Mouse (Mus musculus): ENCODE data around the gene Kcne4. TPM values are rescaled to one million over a fixed set of nuclear protein-coding genes. Genes with fewer than 3 reads are reported as not detected.
"Not testable (repeated sequence)": the region's sequence is repeated elsewhere in the genome, so short reads cannot be mapped to it uniquely, and the experiment has no call there.

Gene Kcne4
- 1 to 10 TPM in 1 of 2 experiments, under 1 TPM in 1; 0.57 to 1.1 TPM for total RNA-seq (2021)

- peak in 1 of 2 experiments; percentile 24 for DNase-seq (ENCODE audit: extremely low spot score in 1 of 2, low spot score in 2 of 2)
- intact Hi-C loops (cut with DNase I), result no loop called here
Measured at GRCm38 (mm10) chr1:78816639-78817038, at the start of gene Kcne4. Gene Kcne4, plus strand, starts transcription at chr1:78816758.

GRCm38 (mm10) chr1:78781899-78782298 lies 34.7 kb upstream of the Kcne4 start:
- intact Hi-C loops (cut with DNase I), result no loop called here
- DNase-seq (ENCODE audit: extremely low spot score in 1 of 2, low spot score in 2 of 2), result peak in 1 of 2 experiments; percentile 60

GRCm38 (mm10) chr1:78784936-78785335 lies 31.6 kb upstream of the Kcne4 start:
- DNase-seq (ENCODE audit: extremely low spot score in 1 of 2, low spot score in 2 of 2); intact Hi-C loops (cut with DNase I): not testable (repeated sequence)

- DNase-seq (ENCODE audit: extremely low spot score in 1 of 2, low spot score in 2 of 2), result no peak
- intact Hi-C loops (cut with DNase I), result no loop called here
Measured at GRCm38 (mm10) chr1:78789744-78790143, 26.8 kb upstream of the Kcne4 start.

GRCm38 (mm10) chr1:78807428-78807827 lies 9.1 kb upstream of the Kcne4 start:
- DNase-seq (ENCODE audit: extremely low spot score in 1 of 2, low spot score in 2 of 2), result no peak
- intact Hi-C loops (cut with DNase I), result no loop called here

- DNase-seq (ENCODE audit: extremely low spot score in 1 of 2, low spot score in 2 of 2), result no peak
- intact Hi-C loops (cut with DNase I), result no loop called here
Measured at GRCm38 (mm10) chr1:78809819-78810218, 6.7 kb upstream of the Kcne4 start.

GRCm38 (mm10) chr1:78810904-78811303 lies 5.7 kb upstream of the Kcne4 start:
- no peak for DNase-seq (ENCODE audit: extremely low spot score in 1 of 2, low spot score in 2 of 2)
- intact Hi-C loops (cut with DNase I), result no loop called here

- DNase-seq (ENCODE audit: extremely low spot score in 1 of 2, low spot score in 2 of 2), result no peak
- intact Hi-C loops (cut with DNase I), result no loop called here
Measured at GRCm38 (mm10) chr1:78811975-78812490, 4.5 kb upstream of the Kcne4 start.

GRCm38 (mm10) chr1:78817756-78818155 lies 1.2 kb downstream of the Kcne4 start:
- intact Hi-C loops (cut with DNase I), result no loop called here
- DNase-seq (ENCODE audit: extremely low spot score in 1 of 2, low spot score in 2 of 2), result no peak

GRCm38 (mm10) chr1:78818630-78819526 lies 2.3 kb downstream of the Kcne4 start:
- intact Hi-C loops (cut with DNase I), result no loop called here

GRCm38 (mm10) chr1:78819592-78819991 lies 3.0 kb downstream of the Kcne4 start:
- peak; percentile 36 to 54 for DNase-seq (ENCODE audit: extremely low spot score in 1 of 2, low spot score in 2 of 2)
- intact Hi-C loops (cut with DNase I), result no loop called here

More at GRCm38 (mm10) chr1:78818630-78819526, 2.3 kb downstream of the Kcne4 start:
- peak in 1 of 2 experiments; percentile 28 for DNase-seq (ENCODE audit: extremely low spot score in 1 of 2, low spot score in 2 of 2)

GRCm38 (mm10) chr1:78820176-78820575 lies 3.6 kb downstream of the Kcne4 start:
- intact Hi-C loops (cut with DNase I), result no loop called here

GRCm38 (mm10) chr1:78821111-78821510 lies 4.6 kb downstream of the Kcne4 start:
- intact Hi-C loops (cut with DNase I), result no loop called here
- no peak for DNase-seq (ENCODE audit: extremely low spot score in 1 of 2, low spot score in 2 of 2)

More at GRCm38 (mm10) chr1:78820176-78820575, 3.6 kb downstream of the Kcne4 start:
- no peak for DNase-seq (ENCODE audit: extremely low spot score in 1 of 2, low spot score in 2 of 2)

GRCm38 (mm10) chr1:78821733-78822430 lies 5.3 kb downstream of the Kcne4 start:
- intact Hi-C loops (cut with DNase I), result no loop called here
- peak in 1 of 2 experiments; percentile 47 for DNase-seq (ENCODE audit: extremely low spot score in 1 of 2, low spot score in 2 of 2)

- intact Hi-C loops (cut with DNase I), result no loop called here
- DNase-seq (ENCODE audit: extremely low spot score in 1 of 2, low spot score in 2 of 2), result no peak
Measured at GRCm38 (mm10) chr1:78825246-78825645, 8.7 kb downstream of the Kcne4 start.

- intact Hi-C loops (cut with DNase I), result no loop called here
- DNase-seq (ENCODE audit: extremely low spot score in 1 of 2, low spot score in 2 of 2), result no peak
Measured at GRCm38 (mm10) chr1:78838468-78838867, 21.9 kb downstream of the Kcne4 start.

GRCm38 (mm10) chr1:78840769-78841168 lies 24.2 kb downstream of the Kcne4 start:
- no peak for DNase-seq (ENCODE audit: extremely low spot score in 1 of 2, low spot score in 2 of 2)
- intact Hi-C loops (cut with DNase I), result no loop called here

- intact Hi-C loops (cut with DNase I), result no loop called here
- DNase-seq (ENCODE audit: extremely low spot score in 1 of 2, low spot score in 2 of 2), result no peak
Measured at GRCm38 (mm10) chr1:78845661-78846060, 29.1 kb downstream of the Kcne4 start.

GRCm38 (mm10) chr1:78846471-78846870 lies 29.9 kb downstream of the Kcne4 start:
- intact Hi-C loops (cut with DNase I), result no loop called here
- peak in 1 of 2 experiments; percentile 63 for DNase-seq (ENCODE audit: extremely low spot score in 1 of 2, low spot score in 2 of 2)

Data from left cerebral cortex, postnatal 10 days (tissue).